Mouse (Mus musculus) testis, adult 2 months (tissue): ENCODE measurements around the gene Gm10681. TPM values are rescaled to one million over a fixed set of nuclear protein-coding genes. Genes with fewer than 3 reads are reported as not detected.
"Not testable (repeated sequence)": the region's sequence is repeated elsewhere in the genome, so short reads cannot be mapped to it uniquely, and the experiment has no call there.

Experiments
- H3K27ac ChIP-seq: fragments of 200-500 bp; 2 replicates; pipeline ENCODE4 v1.5.1; 2012; ENCODE audit warnings: low read depth, low read length; ENCODE audit not compliant: control insufficient read depth, insufficient read depth
- H3K27me3 ChIP-seq: fragments of 200-500 bp; 2 replicates; pipeline ENCODE4 v1.6.1; 2012; ENCODE audit warnings: mild to moderate bottlenecking, low read length, moderate library complexity; ENCODE audit not compliant: control insufficient read depth, insufficient read depth
- H3K36me3 ChIP-seq: fragments of 200-500 bp; 2 replicates; pipeline ENCODE4 v1.6.1; 2012; ENCODE audit warnings: mild to moderate bottlenecking, low read length; ENCODE audit not compliant: control insufficient read depth, insufficient read depth
- H3K4me1 ChIP-seq: fragments of 200-500 bp; 2 replicates; pipeline ENCODE4 v1.6.1; 2012; ENCODE audit warnings: low read length; ENCODE audit not compliant: control insufficient read depth, insufficient read depth
- H3K4me3 ChIP-seq: fragments of 200-500 bp; 2 replicates; pipeline ENCODE4 v1.5.1; 2012; ENCODE audit warnings: low read depth, mild to moderate bottlenecking, low read length, moderate library complexity, mixed read lengths; ENCODE audit not compliant: control insufficient read depth
- CTCF ChIP-seq: fragments of 200-500 bp; IDR thresholded peaks from 2 replicates; pipeline ENCODE4 v1.5.1; 2012; ENCODE audit warnings: low read depth, mild to moderate bottlenecking, inconsistent platforms, low read length, moderate library complexity; ENCODE audit not compliant: control insufficient read depth, insufficient read depth, insufficient replicate concordance
- POLR2A ChIP-seq: fragments of 200-500 bp; IDR thresholded peaks from 2 replicates; pipeline ENCODE4 v1.6.1; 2012; ENCODE audit warnings: low read depth, mild to moderate bottlenecking, inconsistent platforms, low read length, moderate library complexity; ENCODE audit not compliant: control insufficient read depth
- polyA plus RNA-seq: library from polyadenylated mRNA; depleted of rRNA; stranded (reverse); fragments of >200 nt; gene quantifications from 2 replicates; pipeline ENCODE4 v1.2.3, GENCODE M21; 2012; rRNA removed

Gm10681 gene
- polyA plus RNA-seq: 0.51 and 0.52 TPM in 2 replicates

GRCm38 (mm10) chr3:98588707-98589106 lies at the start of gene Gm10681:
Gene Gm10681, minus strand, starts transcription at chr3:98588807.
- Histone ChIP-seq H3K36me3 (no peaks in the 10 kb centered on the region), H3K4me1 (no peaks in the 10 kb centered on the region), H3K27ac (no peak within 1 kb of the TSS), H3K4me3 (no peak within 1 kb of the TSS), H3K27me3 (no peaks in the 10 kb centered on the region)
- TF ChIP-seq CTCF (no peak), POLR2A (no peak)

- Histone ChIP-seq H3K27ac (no peak overlapping the region), H3K36me3 (no peaks in the 10 kb centered on the region)
- TF ChIP-seq POLR2A (no peak), CTCF (no peak)
Observed at GRCm38 (mm10) chr3:98635145-98635544, 46.5 kb upstream of the Gm10681 start.

GRCm38 (mm10) chr3:98630152-98630551 lies 41.5 kb upstream of the Gm10681 start, which contains the start of gene Hsd3b5:
Gene Hsd3b5, minus strand, starts transcription at chr3:98630252.
- TF ChIP-seq POLR2A (no peak), CTCF (no peak)
- Histone ChIP-seq H3K27ac (no peak within 1 kb of the TSS), H3K27me3 (no peaks in the 10 kb centered on the region), H3K4me1 (no peaks in the 10 kb centered on the region), H3K36me3 (no peaks in the 10 kb centered on the region), H3K4me3 (no peak within 1 kb of the TSS)

More at GRCm38 (mm10) chr3:98635145-98635544, 46.5 kb upstream of the Gm10681 start:
- no peak overlapping the region for H3K4me3 ChIP-seq
- no peaks in the 10 kb centered on the region for H3K4me1 ChIP-seq
- H3K27me3 ChIP-seq: no peaks in the 10 kb centered on the region

GRCm38 (mm10) chr3:98629633-98630032 lies 41.0 kb upstream of the Gm10681 start:
- Histone ChIP-seq H3K4me3 (no peak overlapping the region), H3K27me3 (no peaks in the 10 kb centered on the region), H3K4me1 (no peaks in the 10 kb centered on the region), H3K36me3 (no peaks in the 10 kb centered on the region), H3K27ac (no peak overlapping the region)
- TF ChIP-seq CTCF (no peak), POLR2A (no peak)

- H3K4me3 ChIP-seq, H3K36me3 ChIP-seq, H3K4me1 ChIP-seq, H3K27me3 ChIP-seq, H3K27ac ChIP-seq: not testable (repeated sequence)
Observed at GRCm38 (mm10) chr3:98616786-98617185, 28.2 kb upstream of the Gm10681 start.

GRCm38 (mm10) chr3:98616244-98616643 lies 27.6 kb upstream of the Gm10681 start:
- not testable (repeated sequence) for H3K4me1 ChIP-seq, H3K4me3 ChIP-seq, H3K36me3 ChIP-seq, H3K27me3 ChIP-seq, H3K27ac ChIP-seq

- H3K27ac ChIP-seq, H3K4me3 ChIP-seq, H3K27me3 ChIP-seq, H3K4me1 ChIP-seq, H3K36me3 ChIP-seq: not testable (repeated sequence)
Observed at GRCm38 (mm10) chr3:98614406-98614927, 25.9 kb upstream of the Gm10681 start.

- Histone ChIP-seq H3K4me1 (no peaks in the 10 kb centered on the region), H3K36me3 (no peaks in the 10 kb centered on the region), H3K4me3 (no peak overlapping the region), H3K27ac (no peak overlapping the region), H3K27me3 (no peaks in the 10 kb centered on the region)
- TF ChIP-seq POLR2A: no peak
- no peak for TF ChIP-seq CTCF
Observed at GRCm38 (mm10) chr3:98613963-98614362, 25.4 kb upstream of the Gm10681 start.

- not testable (repeated sequence) for H3K4me3 ChIP-seq, H3K4me1 ChIP-seq, H3K27ac ChIP-seq, H3K27me3 ChIP-seq, H3K36me3 ChIP-seq
Observed at GRCm38 (mm10) chr3:98613540-98613939, 24.9 kb upstream of the Gm10681 start.
